Mouse (Mus musculus): ENCODE data around the gene Rps28.

DNA sequence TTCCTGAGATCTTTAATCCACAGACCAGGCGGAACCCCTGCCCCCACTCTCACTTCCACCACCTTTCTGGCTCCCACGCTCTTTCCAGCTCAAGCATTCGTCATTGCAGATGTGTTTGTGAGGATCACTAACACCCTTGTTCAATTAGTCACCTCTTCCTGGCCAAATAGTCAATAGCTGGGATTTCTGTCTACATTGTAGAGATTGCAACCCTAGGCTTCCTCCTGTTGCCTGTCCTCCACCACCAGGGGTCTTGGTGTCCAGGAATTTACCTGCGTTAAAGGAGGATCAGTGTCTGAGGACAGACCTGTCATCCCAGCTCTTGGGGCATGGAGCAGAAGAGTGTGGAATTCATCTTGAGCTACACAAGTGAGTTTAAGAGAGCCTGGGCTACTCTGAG lies 42.3 kb downstream of the Rps28 start:
- no peak for TF ChIP-seq CTCF (IDR thresholded peaks at IDR 0.05; ENCODE audit: borderline replicate concordance, insufficient read depth, low read depth, low read length)
- no peak for TF ChIP-seq POLR2A (IDR thresholded peaks at IDR 0.05; ENCODE audit: borderline replicate concordance, insufficient read depth, low read length)
